Mouse (Mus musculus) R1 (cell line): ENCODE results near the gene Psmd9.
A peak's percentile ranks its signal among the peaks of the same experiment; 100 is the strongest.

Source experiments
- DNase-seq: peaks from one replicate; pipeline ENCODE4 v3.0.0-alpha.2; 2018; ENCODE audit warnings: low read depth, low spot score

The Psmd9 gene

GRCm38 (mm10) chr5:123137044-123137909, 31.9 kb upstream of the Psmd9 start:
- DNase-seq: peak; percentile 98

- DNase-seq: no peak
Measured at GRCm38 (mm10) chr5:123137910-123138229, 31.3 kb upstream of the Psmd9 start.

- DNase-seq: peak; percentile 99
Measured at GRCm38 (mm10) chr5:123138230-123138911, 30.8 kb upstream of the Psmd9 start.

DNA sequence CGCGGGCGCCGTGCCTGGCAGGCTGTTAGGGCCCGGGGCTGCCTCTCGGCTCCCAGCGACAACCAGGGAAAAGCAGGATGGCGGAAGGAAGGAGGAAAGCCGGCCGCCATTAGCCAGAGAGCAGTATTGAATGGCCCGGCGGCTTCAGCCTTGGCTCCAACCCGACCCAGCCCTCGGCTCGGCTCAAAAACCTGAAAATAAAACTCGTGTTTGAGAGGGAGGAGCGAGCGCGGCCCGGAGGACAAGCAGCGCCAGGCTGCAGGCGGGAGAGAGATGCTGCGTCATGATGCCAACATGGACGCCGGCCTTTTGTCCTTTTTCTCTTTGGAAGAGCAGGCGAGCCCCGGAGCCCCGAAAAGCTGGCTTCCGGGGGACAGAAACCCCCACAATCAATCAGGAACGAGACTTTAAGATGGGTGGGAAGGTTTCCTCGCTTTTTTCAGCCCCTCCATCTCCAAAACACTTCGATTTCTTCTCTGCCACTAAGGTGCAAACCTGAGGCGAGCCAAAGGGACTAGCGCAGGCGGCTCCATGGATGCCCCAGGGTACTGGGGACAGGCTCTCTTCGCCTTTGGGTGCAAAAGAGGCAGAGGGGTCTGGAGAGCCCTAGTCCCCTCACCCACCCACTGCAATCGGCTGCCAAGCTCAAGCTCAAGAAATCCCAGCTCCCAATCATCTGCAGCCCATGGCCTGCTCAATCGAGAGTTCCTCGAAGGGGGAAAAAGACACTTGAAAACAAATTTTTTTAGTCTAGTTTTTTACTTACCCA, 30.1 kb upstream of the Psmd9 start:
- DNase-seq: peak; percentile 82

DNA sequence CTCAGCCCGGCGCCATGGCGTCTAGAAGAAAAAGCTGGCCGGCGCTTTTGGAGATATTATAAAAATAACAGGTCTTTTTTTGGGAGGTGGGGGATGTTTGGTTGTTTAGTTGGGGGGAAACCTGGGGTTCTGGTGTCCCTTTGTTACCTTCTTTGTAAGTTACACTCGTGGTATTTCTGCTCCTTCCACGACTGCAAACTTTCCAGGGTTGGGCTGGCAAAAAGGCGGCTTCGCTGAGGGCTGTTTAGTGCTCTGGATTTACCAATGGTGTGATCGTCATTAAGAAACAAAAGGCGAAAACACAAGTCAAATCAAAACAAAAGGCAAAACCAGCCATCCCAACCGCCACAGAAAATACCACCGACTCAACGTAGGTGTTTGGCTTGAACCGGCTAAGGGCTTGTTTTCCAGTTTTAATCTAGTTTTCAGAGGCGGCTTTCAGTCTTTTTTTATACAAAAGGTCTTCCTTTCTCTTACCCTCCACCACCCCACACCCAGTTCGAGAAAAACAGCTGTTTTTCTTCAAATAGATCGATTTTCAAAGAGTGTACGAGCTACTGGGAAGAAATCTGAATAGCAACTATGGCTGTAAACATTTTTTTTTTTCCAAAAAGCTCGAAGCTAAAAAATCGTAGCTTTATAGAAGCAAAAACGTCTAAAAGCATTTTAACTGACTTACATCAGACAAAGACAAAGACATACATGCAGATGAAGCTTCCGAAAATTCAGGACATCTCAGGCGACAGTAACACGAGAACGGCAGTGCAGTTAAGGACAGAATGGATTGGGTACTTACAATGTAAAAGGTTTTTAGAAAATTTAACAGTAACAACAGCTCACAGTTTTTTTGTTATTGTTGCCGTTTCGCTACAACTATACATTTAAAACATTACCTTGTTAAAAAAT, 29.2 kb upstream of the Psmd9 start:
- DNase-seq: peak; percentile 56

DNA sequence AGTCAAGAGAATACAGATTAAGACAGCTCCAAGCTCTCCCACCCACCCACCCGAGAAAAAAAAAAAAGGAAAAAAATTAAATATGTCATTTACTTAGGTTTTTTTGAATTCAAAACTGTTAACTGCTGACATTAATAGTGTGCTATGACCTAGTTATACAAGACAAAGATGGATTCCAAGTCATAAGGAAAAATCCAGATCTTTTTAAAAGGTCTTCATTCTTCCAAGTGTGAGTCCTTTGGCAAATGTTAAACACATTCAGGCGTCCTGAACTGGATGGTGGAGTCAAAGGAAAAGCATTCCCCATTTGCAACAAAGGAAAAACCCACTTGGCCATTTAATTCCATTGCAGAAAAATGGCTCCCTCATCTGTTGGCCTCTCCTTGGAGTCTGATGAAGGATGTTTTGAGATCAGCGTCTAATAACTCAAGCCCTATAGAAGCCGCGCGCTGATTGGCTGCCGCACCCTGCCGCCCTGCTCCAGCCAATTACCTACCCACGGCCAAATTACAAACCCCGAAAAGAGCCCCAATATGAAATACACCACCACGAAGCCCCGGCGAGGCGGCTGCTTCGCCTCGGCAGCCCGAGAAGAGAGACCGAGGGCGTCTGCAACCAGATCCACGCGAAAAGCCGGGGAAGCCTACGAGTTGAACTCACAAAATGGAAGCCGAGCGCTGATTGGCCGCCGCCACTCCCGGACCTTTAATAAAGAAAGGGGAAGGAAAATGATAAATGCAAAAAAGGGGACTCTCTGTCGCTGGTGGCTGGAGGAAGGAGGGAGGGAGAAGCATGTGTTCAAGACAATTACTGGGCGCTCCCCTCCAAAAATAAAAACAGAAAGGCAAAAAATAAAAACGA, 28.3 kb upstream of the Psmd9 start:
- peak; percentile 93 for DNase-seq

- peak; percentile 83 for DNase-seq
Measured at GRCm38 (mm10) chr5:123141555-123142160, 27.6 kb upstream of the Psmd9 start.

DNA sequence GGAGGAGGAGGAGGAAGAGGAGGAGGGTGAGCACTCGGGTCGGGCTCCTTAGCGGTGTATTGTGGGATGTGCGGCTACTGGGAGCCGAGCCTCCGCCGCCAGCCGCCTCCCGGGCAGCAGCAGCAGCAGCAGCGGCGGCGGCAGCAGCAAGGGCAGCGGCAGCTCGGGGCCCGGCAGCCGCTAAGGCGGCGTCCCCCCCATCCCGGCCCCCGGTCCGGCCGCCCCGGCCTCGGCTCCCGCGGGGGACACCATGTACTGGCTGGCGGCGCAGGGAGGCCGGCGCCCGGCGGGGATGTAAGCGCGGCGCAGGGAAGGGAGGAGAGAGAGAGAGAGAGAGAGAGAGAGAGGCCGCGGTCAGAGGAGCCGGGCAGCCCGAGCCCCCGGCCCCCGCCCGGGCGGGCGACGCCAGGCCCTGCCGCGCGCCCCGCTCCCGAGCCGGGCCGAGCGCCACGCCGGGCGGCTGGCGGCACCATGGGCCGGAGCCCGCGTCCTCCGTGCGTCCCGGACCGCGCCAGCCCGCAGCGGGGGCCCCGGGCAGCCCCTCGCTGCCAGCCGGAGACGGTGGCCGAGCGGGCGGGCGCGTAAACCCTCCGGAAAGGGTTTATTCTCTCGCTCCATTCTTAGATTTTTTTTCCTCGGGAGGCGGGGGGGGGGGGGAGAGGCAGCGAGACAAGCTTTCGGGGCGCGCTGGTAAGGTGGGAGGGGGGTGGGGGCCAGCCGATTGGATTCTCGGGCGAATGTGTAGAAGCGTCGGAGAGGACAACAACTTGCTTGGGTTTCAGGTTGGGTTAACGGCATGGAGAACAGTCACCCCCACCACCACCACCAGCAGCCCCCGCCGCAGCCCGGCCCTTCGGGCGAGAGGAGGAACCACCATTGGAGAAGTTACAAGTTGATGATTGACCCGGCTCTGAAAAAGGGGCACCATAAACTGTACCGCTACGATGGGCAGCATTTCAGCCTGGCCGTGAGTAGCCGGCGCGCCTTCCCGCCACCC, 26.8 kb upstream of the Psmd9 start, which contains the start of gene Setd1b:
Gene Setd1b (plus strand): TSS at position 33 of the 997 bp plus-strand sequence.
- peak; percentile 63 for DNase-seq

GRCm38 (mm10) chr5:123143251-123143970, 25.8 kb upstream of the Psmd9 start:
- no peak for DNase-seq

DNA sequence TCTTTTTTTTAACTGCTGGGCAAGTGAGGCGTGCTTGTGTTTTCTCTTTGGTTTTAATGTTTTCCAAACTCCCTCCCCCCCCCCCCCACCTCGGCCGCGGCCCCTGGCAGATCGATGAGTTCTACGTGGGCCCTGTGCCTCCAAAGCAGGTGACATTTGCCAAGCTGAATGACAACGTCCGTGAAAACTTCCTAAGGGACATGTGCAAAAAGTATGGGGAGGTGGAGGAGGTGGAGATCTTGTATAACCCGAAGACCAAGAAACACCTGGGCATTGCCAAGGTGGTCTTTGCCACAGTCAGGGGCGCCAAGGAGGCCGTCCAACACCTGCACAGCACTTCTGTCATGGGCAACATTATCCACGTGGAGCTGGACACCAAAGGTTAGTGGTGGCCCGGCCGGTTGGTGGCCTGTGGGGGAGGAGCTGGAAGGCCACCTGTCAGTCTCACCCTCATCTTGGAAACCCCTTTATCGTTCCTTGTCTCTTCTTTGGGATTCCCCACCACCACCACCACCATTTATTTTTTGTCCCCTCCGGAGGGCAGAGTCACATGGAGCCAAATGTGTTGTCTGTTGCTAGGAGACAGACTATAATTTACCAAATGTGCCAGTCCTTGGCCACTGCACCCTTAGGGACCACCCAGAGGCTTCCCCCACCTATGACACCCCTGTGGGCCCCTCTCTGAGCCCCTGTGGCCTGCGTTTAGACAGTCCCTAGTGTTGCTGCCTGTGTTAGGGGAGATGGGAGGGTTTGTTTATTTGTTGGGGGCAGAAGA, 25.1 kb upstream of the Psmd9 start:
- no peak for DNase-seq

- no peak for DNase-seq
Measured at GRCm38 (mm10) chr5:123144746-123145590, 24.2 kb upstream of the Psmd9 start.

GRCm38 (mm10) chr5:123146357-123146756, 22.9 kb upstream of the Psmd9 start:
- DNase-seq: no peak

- no peak for DNase-seq
Measured at GRCm38 (mm10) chr5:123147569-123147968, 21.6 kb upstream of the Psmd9 start.

DNA sequence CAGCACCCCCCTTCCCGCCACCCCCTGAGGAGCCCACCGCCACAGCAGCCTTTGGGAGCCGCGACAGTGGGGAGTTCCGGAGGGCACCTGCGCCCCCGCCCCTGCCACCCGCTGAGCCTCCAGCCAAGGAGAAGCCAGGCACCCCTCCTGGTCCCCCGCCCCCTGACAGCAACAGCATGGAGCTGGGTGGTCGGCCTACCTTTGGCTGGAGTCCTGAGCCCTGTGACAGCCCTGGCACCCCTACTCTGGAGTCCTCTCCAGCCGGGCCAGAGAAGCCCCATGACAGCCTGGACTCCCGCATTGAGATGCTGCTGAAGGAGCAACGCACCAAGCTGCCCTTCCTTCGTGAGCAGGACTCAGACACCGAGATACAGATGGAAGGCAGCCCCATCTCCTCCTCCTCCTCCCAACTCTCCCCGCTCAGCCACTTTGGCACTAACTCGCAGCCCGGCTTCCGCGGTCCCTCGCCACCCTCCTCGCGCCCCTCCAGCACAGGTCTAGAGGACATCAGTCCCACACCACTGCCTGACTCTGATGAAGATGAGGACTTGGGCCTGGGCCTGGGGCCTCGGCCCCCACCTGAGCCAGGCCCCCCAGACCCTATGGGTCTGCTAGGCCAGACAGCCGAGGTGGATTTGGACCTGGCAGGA, 21.0 kb upstream of the Psmd9 start:
- no peak for DNase-seq
